Mouse (Mus musculus): ENCODE results near the gene Adgra3.

Gene Adgra3

GRCm38 (mm10) chr5:50058421-50059286, at the start of gene Adgra3:
TSS of gene Adgra3 (minus strand) at chr5:50059006.
- no peak for DNase-seq (ENCODE audit: extremely low spot score, low read depth, low spot score)

- no peak for DNase-seq (ENCODE audit: extremely low spot score, low read depth, low spot score)
Observed at GRCm38 (mm10) chr5:50083441-50083840, 24.6 kb upstream of the Adgra3 start.

GRCm38 (mm10) chr5:50074245-50074644, 15.4 kb upstream of the Adgra3 start:
- no peak for DNase-seq (ENCODE audit: extremely low spot score, low read depth, low spot score)

GRCm38 (mm10) chr5:50064236-50064635, 5.4 kb upstream of the Adgra3 start:
- no peak for DNase-seq (ENCODE audit: extremely low spot score, low read depth, low spot score)

GRCm38 (mm10) chr5:50059586-50059985, 780 bp upstream of the Adgra3 start:
- no peak for DNase-seq (ENCODE audit: extremely low spot score, low read depth, low spot score)

GRCm38 (mm10) chr5:50057612-50058420, 990 bp downstream of the Adgra3 start:
- DNase-seq (ENCODE audit: extremely low spot score, low read depth, low spot score): no peak

- DNase-seq (ENCODE audit: extremely low spot score, low read depth, low spot score): no peak
Observed at GRCm38 (mm10) chr5:50052456-50052855, 6.3 kb downstream of the Adgra3 start.

- DNase-seq (ENCODE audit: extremely low spot score, low read depth, low spot score): no peak
Observed at GRCm38 (mm10) chr5:50050668-50051425, 8.0 kb downstream of the Adgra3 start.

GRCm38 (mm10) chr5:50050037-50050436, 8.8 kb downstream of the Adgra3 start:
- no peak for DNase-seq (ENCODE audit: extremely low spot score, low read depth, low spot score)

- DNase-seq (ENCODE audit: extremely low spot score, low read depth, low spot score): no peak
Observed at GRCm38 (mm10) chr5:50049506-50049905, 9.3 kb downstream of the Adgra3 start.

- DNase-seq (ENCODE audit: extremely low spot score, low read depth, low spot score): no peak
Observed at GRCm38 (mm10) chr5:50048960-50049359, 9.8 kb downstream of the Adgra3 start.

- DNase-seq (ENCODE audit: extremely low spot score, low read depth, low spot score): no peak
Observed at GRCm38 (mm10) chr5:50048271-50048851, 10.4 kb downstream of the Adgra3 start.

GRCm38 (mm10) chr5:50045180-50045579, 13.6 kb downstream of the Adgra3 start:
- DNase-seq (ENCODE audit: extremely low spot score, low read depth, low spot score): no peak

GRCm38 (mm10) chr5:50043677-50044076, 15.1 kb downstream of the Adgra3 start:
- no peak for DNase-seq (ENCODE audit: extremely low spot score, low read depth, low spot score)

- no peak for DNase-seq (ENCODE audit: extremely low spot score, low read depth, low spot score)
Observed at GRCm38 (mm10) chr5:50042274-50042943, 16.4 kb downstream of the Adgra3 start.

GRCm38 (mm10) chr5:50039521-50039920, 19.3 kb downstream of the Adgra3 start:
- no peak for DNase-seq (ENCODE audit: extremely low spot score, low read depth, low spot score)

- no peak for DNase-seq (ENCODE audit: extremely low spot score, low read depth, low spot score)
Observed at GRCm38 (mm10) chr5:50037666-50038065, 21.1 kb downstream of the Adgra3 start.

GRCm38 (mm10) chr5:50034900-50035514, 23.8 kb downstream of the Adgra3 start:
- no peak for DNase-seq (ENCODE audit: extremely low spot score, low read depth, low spot score)

GRCm38 (mm10) chr5:50034231-50034630, 24.6 kb downstream of the Adgra3 start:
- no peak for DNase-seq (ENCODE audit: extremely low spot score, low read depth, low spot score)

- no peak for DNase-seq (ENCODE audit: extremely low spot score, low read depth, low spot score)
Observed at GRCm38 (mm10) chr5:50033660-50034059, 25.1 kb downstream of the Adgra3 start.
